In genomic region chr19:27554841-27555240, GRCm38 (mm10) we compare ENCODE assay signal across 21 mouse cellular contexts.
DNase-seq lines count a peak whose midpoint lies in the region; ATAC-seq lines count a peak whose summit lies in the region.
"Had no signal": no experiment of that assay in that cellular context is flagged by ENCODE, and none has a peak within 500 bp of the region (broad histone marks: within the 10 kb centered on the region; RNA-seq: fewer than 3 reads in every experiment).

No protein-coding gene starts in this region.

- no peak overlapping the region for H3K9ac ChIP-seq in midbrain, embryonic 14.5 days (replicated peaks; ENCODE audit: low read length)
- H3K9ac ChIP-seq: embryonic facial prominence, embryonic 13.5 days; forebrain, embryonic 13.5 days; hindbrain, embryonic 12.5 days had no signal

- H3K27ac ChIP-seq in midbrain, embryonic 14.5 days (replicated peaks; ENCODE audit: low read depth, low read length), result no peak overlapping the region
- H3K27ac ChIP-seq: embryonic facial prominence, embryonic 13.5 days; forebrain, embryonic 13.5 days; gastrocnemius, adult 2 months; hindbrain, embryonic 12.5 days had no signal

- H3K4me2 ChIP-seq in midbrain, embryonic 14.5 days (ENCODE audit: low read length), result no peak overlapping the region
- H3K4me2 ChIP-seq: embryonic facial prominence, embryonic 13.5 days; forebrain, embryonic 13.5 days; hindbrain, embryonic 12.5 days had no signal

- no peaks in the 10 kb centered on the region for H3K9me3 ChIP-seq in midbrain, embryonic 14.5 days (ENCODE audit: control insufficient read depth, low read length)
- H3K9me3 ChIP-seq: embryonic facial prominence, embryonic 13.5 days; forebrain, embryonic 13.5 days; hindbrain, embryonic 12.5 days had no signal

- peak; percentile 68 for DNase-seq in brain, adult 2 months (ENCODE audit: low read depth, low spot score)
- peak; percentile 26 to 70 for DNase-seq in left cerebral cortex, adult 18-20 months (ENCODE audit: low spot score in 2 of 2)
- DNase-seq in right cerebral cortex, postnatal 10 days (ENCODE audit: low spot score in 2 of 2), result peak; percentile 59 to 71
- no peak for DNase-seq in urinary bladder, postnatal 36 days (ENCODE audit: low spot score in 2 of 2)
- DNase-seq in midbrain, embryonic 14.5 days, result no peak
- DNase-seq in embryo, embryonic 10.5 days (ENCODE audit: low spot score), result no peak
- DNase-seq in spleen, postnatal 14 days (ENCODE audit: low spot score in 2 of 2), result no peak
- DNase-seq: adrenal gland, adult 8-10 months; adrenal gland, postnatal 36 days; cerebellum, adult 11 months; cerebellum, adult 8-10 months; cerebellum, postnatal 14 days; gastrocnemius, adult 2 months; gastrocnemius, postnatal 25 days; heart, postnatal 10 days; heart, postnatal 4 days had no signal

- no peaks in the 10 kb centered on the region for H3K36me3 ChIP-seq in midbrain, embryonic 14.5 days (ENCODE audit: control insufficient read depth, insufficient read depth, low read length)
- H3K36me3 ChIP-seq: embryonic facial prominence, embryonic 13.5 days; hindbrain, embryonic 12.5 days had no signal

- WGBS in midbrain, embryonic 14.5 days, result 97% methylated on average over 4 of the region's 4 CpGs

- H3K27me3 ChIP-seq in midbrain, embryonic 14.5 days (ENCODE audit: control insufficient read depth, insufficient read depth, low read length), result no peaks in the 10 kb centered on the region
- H3K27me3 ChIP-seq: embryonic facial prominence, embryonic 13.5 days; forebrain, embryonic 13.5 days had no signal

- H3K4me3 ChIP-seq in midbrain, embryonic 14.5 days (replicated peaks; ENCODE audit: low read depth, low read length), result no peak overlapping the region
- H3K4me3 ChIP-seq: embryonic facial prominence, embryonic 13.5 days; forebrain, embryonic 13.5 days; gastrocnemius, adult 2 months; hindbrain, embryonic 12.5 days had no signal

- ATAC-seq in frontal cortex, adult (ENCODE audit: low TSS enrichment), result peak; percentile 39
- ATAC-seq in midbrain, embryonic 14.5 days (ENCODE audit: low FRiP score, low TSS enrichment), result no peak
- ATAC-seq: hindbrain, embryonic 16.5 days had no signal

- H3K4me1 ChIP-seq in midbrain, embryonic 14.5 days (ENCODE audit: control insufficient read depth, insufficient read depth, low read length), result no peaks in the 10 kb centered on the region
- H3K4me1 ChIP-seq: embryonic facial prominence, embryonic 13.5 days; hindbrain, embryonic 12.5 days had no signal

Comparison
In these comparisons a context has a peak if more than half of its experiments do, and no peak if none do; other contexts are left out.
1. DNase-seq: peak in brain, adult 2 months (single experiment), left cerebral cortex, adult 18-20 months (2 of 2) and right cerebral cortex, postnatal 10 days (2 of 2); none in urinary bladder, postnatal 36 days (0 of 2), midbrain, embryonic 14.5 days (single experiment), embryo, embryonic 10.5 days (single experiment) and spleen, postnatal 14 days (0 of 2).